Mouse (Mus musculus) stomach, embryonic 15.5 days (tissue): Measurements from ENCODE around the gene Lnx1. TPM values are rescaled to one million over a fixed set of nuclear protein-coding genes. Genes with fewer than 3 reads are reported as not detected.

ENCODE experiments used
- ATAC-seq: fragments of 200-750 bp; cut with Nextera tagmentation; 2 replicates; pipeline ENCODE4 v1.8.0; 2017; ENCODE audit warnings: low read depth, moderate number of reproducible peaks, moderate TSS enrichment; ENCODE audit not compliant: insufficient read depth, low FRiP score
- H3K27ac ChIP-seq: fragments of 300-500 bp; sonication (generic); 2 replicates; pipeline ENCODE4 v1.5.1; 2015; ENCODE audit warnings: mild to moderate bottlenecking, inconsistent platforms
- H3K27me3 ChIP-seq: fragments of 300-500 bp; sonication (generic); replicated peaks from 2 replicates; pipeline ENCODE4 v1.6.1; 2015; ENCODE audit warnings: inconsistent platforms
- H3K36me3 ChIP-seq: fragments of 300-500 bp; sonication (generic); 2 replicates; pipeline ENCODE4 v1.6.1; 2015; ENCODE audit warnings: inconsistent platforms
- H3K4me1 ChIP-seq: fragments of 300-500 bp; sonication (generic); 2 replicates; pipeline ENCODE4 v1.6.1; 2015; ENCODE audit warnings: inconsistent platforms
- H3K4me2 ChIP-seq: fragments of 300-500 bp; sonication (generic); 2 replicates; pipeline ENCODE4 v1.6.1; 2015; ENCODE audit warnings: mild to moderate bottlenecking, inconsistent platforms
- H3K4me3 ChIP-seq: fragments of 300-500 bp; sonication (generic); replicated peaks from 2 replicates; pipeline ENCODE4 v1.5.1; 2015; ENCODE audit warnings: inconsistent platforms
- H3K9ac ChIP-seq: fragments of 300-500 bp; sonication (generic); 2 replicates; pipeline ENCODE4 v1.6.1; 2015; ENCODE audit warnings: inconsistent platforms
- H3K9me3 ChIP-seq: fragments of 300-500 bp; sonication (generic); 2 replicates; pipeline ENCODE4 v1.6.1; 2016; ENCODE audit warnings: inconsistent platforms
- WGBS: fragments of 180-500 bp; shearing (Covaris S2); methylation state at CpG from one replicate; pipeline ENCODE4 v1.1.7; 2015; 5-methylcytosine and 5-hydroxymethylcytosine counted together
- polyA plus RNA-seq: library from polyadenylated mRNA; unstranded; fragments of >200 nt; fragmentation: Nextera tagmentation; extraction: Ambion mirVana; gene quantifications from 2 replicates; pipeline ENCODE4 v1.2.1, GENCODE M21; 2015

The Lnx1 gene
- polyA plus RNA-seq, 1 experiment from 2014 or later: 4.6 TPM

DNA sequence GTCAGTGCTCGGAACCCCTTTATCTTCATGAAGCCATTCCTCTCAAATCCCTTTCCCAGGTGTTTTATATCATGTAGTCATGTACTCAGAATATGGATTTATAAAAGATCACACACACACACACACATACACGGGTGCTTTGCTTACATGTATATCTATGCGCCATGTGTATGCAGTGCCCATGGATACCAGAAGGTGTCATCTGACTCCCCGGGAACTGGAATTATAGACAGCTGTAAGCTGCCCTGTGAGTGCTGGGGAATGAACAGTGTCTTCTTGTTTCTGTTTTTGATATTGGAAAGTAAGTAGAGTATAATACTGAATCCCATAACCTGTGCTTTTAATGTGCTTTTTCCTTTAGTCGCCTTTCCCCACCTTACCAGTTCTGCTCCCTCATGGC lies 111.3 kb downstream of the Lnx1 start:
- H3K4me1 ChIP-seq: no peaks in the 10 kb centered on the region
- WGBS: 84% methylated on average over 5 of the region's 5 CpGs
- H3K36me3 ChIP-seq: peaks cover 52% of the 10 kb centered on the region
- H3K4me3 ChIP-seq: no peak overlapping the region
- H3K4me2 ChIP-seq: no peak overlapping the region
- no peak for ATAC-seq
- no peak overlapping the region for H3K9ac ChIP-seq
- H3K9me3 ChIP-seq: no peaks in the 10 kb centered on the region
- no peak overlapping the region for H3K27ac ChIP-seq
- H3K27me3 ChIP-seq: no peaks in the 10 kb centered on the region

DNA sequence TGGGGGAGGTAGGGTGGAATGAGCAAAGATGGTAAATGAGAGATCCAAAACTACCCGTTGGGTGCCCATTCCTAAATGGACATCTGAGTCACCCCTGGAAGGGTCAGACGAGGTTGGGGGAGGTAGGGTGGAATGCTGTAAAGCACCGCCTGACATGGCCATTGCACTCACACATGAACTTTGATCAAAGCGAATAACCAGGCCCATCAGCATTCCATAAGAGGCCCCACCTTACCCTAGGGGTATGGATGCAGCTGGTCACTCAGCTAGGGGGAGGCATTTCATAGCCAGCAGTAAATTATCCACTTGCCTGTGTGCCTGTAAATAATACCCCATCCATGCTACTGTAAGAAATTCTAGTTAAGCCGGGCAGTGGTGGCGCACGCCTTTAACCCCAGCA lies 113.6 kb downstream of the Lnx1 start:
- Histone ChIP-seq H3K4me3 (no peak overlapping the region), H3K4me2 (no peak overlapping the region), H3K9ac (no peak overlapping the region), H3K27ac (no peak overlapping the region), H3K27me3 (no peaks in the 10 kb centered on the region), H3K9me3 (no peaks in the 10 kb centered on the region), H3K4me1 (no peaks in the 10 kb centered on the region), H3K36me3 (peaks cover 41% of the 10 kb centered on the region)
- 88% methylated on average over 7 of the region's 7 CpGs for WGBS
- ATAC-seq: no peak

GRCm38 (mm10) chr5:74571767-74572166 lies 130.9 kb downstream of the Lnx1 start:
- H3K4me2 ChIP-seq: no peak overlapping the region
- no peaks in the 10 kb centered on the region for H3K27me3 ChIP-seq
- no peak overlapping the region for H3K9ac ChIP-seq
- ATAC-seq: no peak
- H3K9me3 ChIP-seq: no peaks in the 10 kb centered on the region
- H3K4me3 ChIP-seq: no peak overlapping the region
- peaks cover 17% of the 10 kb centered on the region; the same call in 1 of the 2 replicates for H3K36me3 ChIP-seq
- H3K27ac ChIP-seq: no peak overlapping the region
- WGBS: 78% methylated on average over 6 of the region's 6 CpGs
- no peaks in the 10 kb centered on the region for H3K4me1 ChIP-seq

- no peaks in the 10 kb centered on the region for H3K9me3 ChIP-seq
- no peaks in the 10 kb centered on the region for H3K4me1 ChIP-seq
- no peak overlapping the region for H3K27ac ChIP-seq
- H3K4me2 ChIP-seq: no peak overlapping the region
- no peak for ATAC-seq
- no peak overlapping the region for H3K9ac ChIP-seq
- no peak overlapping the region for H3K4me3 ChIP-seq
- no peaks in the 10 kb centered on the region for H3K27me3 ChIP-seq
- peaks cover 41% of the 10 kb centered on the region for H3K36me3 ChIP-seq
- WGBS: 96% methylated on average over 1 of the region's 1 CpGs
Observed at GRCm38 (mm10) chr5:74561151-74561550, 141.6 kb downstream of the Lnx1 start.

DNA sequence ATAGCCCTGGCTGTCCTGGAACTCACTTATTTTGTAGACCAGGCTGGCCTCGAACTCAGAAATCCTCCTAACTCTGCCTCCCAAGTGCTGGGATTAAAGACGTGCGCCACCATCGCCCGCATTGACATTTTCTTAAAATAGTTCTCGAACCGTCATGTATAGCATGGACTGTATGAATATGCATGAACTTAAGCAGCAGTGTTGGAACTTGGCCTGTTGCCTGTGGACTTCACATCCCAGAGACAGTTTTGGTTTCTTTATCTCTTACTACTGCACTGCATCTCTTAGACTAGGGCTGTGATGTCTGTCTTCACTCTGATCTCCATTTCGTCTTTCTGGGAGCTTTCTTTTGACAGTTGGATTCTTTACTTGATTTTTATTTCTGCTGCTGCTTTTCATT lies 153.1 kb downstream of the Lnx1 start:
- no peak overlapping the region for H3K4me2 ChIP-seq
- 90% methylated on average over 8 of the region's 8 CpGs for whole genome bisulfite sequencing
- no peaks in the 10 kb centered on the region for H3K4me1 ChIP-seq
- H3K9ac ChIP-seq: no peak overlapping the region
- no peak for ATAC-seq
- H3K27ac ChIP-seq: no peak overlapping the region
- H3K36me3 ChIP-seq: peaks cover 19% of the 10 kb centered on the region
- no peaks in the 10 kb centered on the region for H3K9me3 ChIP-seq
- no peak overlapping the region for H3K4me3 ChIP-seq
- no peaks in the 10 kb centered on the region for H3K27me3 ChIP-seq

DNA sequence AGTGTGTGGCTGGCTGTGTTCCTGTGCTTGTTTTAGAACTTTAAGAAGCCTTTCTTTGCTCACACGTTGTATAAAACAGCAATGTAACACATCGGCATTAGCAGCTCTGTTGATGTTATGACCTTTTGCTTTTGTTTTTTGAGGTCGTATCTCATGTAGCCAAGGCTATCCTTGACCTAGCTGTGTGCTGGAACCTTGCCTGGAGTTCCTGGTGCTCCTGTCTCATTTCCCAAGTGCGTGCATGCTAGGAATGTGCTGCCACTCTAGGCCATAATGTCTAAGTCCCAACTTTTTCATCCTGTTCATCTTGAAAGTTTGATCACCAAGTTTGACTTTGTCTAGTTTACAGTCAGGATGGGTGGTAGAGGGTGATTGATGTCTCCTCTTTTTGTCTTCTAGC lies 157.1 kb downstream of the Lnx1 start:
- H3K4me1 ChIP-seq: no peaks in the 10 kb centered on the region
- 91% methylated on average over 4 of the region's 4 CpGs for WGBS
- no peak overlapping the region for H3K4me2 ChIP-seq
- no peak overlapping the region for H3K27ac ChIP-seq
- H3K36me3 ChIP-seq: peaks cover 15% of the 10 kb centered on the region
- no peak overlapping the region for H3K9ac ChIP-seq
- H3K27me3 ChIP-seq: no peaks in the 10 kb centered on the region
- no peak overlapping the region for H3K4me3 ChIP-seq
- no peak for ATAC-seq
- no peaks in the 10 kb centered on the region for H3K9me3 ChIP-seq

Other genes starting within 250 kb of the Lnx1 start
- gene Scfd2, start 171.2 kb downstream of the Lnx1 start, polyA plus RNA-seq: 19.5 and 19.7 TPM in 2 replicates
- gene Fip1l1, start 167.5 kb downstream of the Lnx1 start, polyA plus RNA-seq: 75.9 and 76.9 TPM in 2 replicates